Mouse (Mus musculus) 3134 (cell line): ENCODE data around the gene Cep104.

Experiments
- DNase-seq: peaks from one replicate; pipeline ENCODE4 v3.0.0-alpha.2; 2011; ENCODE audit warnings: low spot score; ENCODE audit not compliant: insufficient read length; ENCODE audit errors: extremely low read depth

The Cep104 gene

DNA sequence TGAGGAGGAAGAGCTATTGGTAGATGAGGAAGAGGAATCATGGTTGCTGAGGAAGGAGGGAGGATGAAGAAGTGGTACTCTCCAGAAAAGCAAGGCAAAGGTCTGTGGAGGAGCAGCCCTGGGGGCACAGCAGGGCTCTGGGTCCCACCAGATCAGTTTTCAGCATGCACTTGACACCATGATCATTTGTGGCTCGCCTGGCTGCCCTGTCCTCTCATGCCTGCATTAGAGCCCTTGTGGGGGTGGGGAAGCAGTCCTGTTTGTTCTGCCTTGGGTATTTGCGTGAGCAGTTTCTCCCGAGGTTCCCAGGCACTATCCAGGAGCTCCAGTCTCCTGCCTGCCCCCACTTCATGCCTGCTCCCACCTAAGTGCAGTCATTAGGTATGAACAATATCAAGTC lies 62.1 kb downstream of the Cep104 start:
- no peak for DNase-seq

DNA sequence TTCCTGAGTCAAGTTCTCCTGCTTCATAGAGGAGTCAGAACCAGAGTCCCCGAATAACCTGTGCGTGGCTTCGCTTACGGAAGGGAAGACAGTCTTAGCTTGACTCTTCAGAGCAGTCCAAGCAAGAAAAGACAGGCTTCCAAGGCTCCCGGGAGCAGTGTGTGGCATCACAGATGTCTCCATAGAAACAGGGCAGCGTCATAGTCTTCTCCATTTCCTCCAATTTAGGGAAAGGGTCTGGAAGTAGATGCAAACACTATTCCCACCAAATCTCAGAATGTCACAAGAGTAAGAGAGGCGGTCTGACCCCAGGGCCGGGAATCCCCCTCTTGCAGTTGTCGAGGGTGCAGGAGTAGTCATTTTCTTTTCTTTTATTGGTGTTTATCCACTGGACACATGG lies 67.6 kb downstream of the Cep104 start, which contains the start of gene Ccdc27:
TSS of gene Ccdc27 (minus strand) at position 101 of the 400 bp plus-strand sequence.
- no peak for DNase-seq

DNA sequence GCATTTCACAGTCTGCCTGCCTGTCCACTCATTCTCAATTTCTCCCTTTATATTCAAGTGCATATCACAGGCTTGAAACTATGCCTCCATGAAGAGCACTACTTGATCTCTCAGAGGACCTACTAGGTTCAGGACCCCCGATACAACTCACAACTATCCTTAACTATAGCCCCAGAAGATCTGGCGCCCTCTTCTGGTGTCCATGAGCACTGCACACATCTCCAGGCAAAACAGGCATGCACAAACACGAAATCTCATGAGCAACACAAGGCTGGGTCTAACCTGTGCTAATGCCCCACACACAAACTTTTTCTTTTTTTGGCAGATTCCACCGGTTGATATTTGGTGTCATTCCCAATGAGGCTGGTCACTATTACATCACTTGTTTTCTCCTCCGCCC lies 70.8 kb downstream of the Cep104 start:
- no peak for DNase-seq

DNA sequence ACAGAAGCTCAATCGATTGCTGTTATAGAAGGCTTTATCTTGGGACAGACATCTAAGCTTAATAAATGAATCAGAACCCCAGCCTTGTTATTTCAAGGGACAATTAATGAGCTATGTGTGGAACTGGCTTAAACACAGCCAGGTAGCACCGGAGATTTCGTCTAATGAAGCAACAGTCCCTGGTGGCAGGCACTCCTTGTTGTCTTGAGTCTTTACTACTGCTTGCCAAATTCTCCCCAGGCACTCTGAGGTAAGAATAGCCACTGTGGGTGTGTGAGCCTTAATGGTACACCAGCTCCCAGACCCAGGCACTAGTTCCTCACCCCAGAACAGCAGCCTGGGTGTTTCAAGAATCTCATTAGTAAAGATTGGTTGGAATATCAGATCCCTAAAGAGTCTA lies 76.4 kb downstream of the Cep104 start:
- DNase-seq: no peak

DNA sequence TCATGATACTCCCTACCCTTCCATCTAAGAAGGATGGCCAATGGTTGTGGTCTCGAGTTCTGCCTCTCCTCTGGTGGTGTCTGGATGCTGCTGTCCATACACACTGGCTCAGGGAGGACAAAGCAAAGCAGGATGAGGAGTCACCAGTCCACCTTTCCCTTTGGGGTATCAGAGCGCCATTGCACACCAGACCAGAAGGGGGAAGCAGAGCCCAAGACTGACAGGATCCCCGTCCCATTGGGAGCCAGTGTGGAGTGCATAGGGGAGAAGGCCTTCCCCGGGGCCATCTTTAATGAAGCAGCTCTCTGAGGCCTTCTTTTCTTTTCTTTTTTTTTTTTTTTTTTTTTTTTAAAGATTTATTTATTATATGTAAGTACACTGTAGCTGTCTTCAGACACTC lies 78.1 kb downstream of the Cep104 start:
- no peak for DNase-seq

DNA sequence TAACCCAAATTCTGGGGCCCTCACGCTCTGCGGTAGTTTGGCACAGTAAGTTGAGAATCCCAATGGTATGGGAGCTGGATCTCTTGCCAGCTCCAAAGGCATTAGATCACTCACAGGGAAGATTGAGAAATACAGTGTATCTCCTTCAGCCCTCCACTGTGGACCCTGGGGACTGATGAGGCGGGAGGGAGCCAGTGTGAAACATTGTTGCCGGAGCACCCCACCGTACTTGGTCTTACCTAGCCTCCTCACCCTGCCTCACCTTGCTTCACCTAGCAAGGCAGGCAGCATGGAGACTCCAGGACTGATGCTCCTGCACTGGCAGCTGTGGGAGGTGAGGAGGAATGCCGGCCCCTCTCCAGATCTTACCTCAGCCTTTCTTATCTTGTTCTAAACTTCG lies 80.5 kb downstream of the Cep104 start:
- DNase-seq: no peak

DNA sequence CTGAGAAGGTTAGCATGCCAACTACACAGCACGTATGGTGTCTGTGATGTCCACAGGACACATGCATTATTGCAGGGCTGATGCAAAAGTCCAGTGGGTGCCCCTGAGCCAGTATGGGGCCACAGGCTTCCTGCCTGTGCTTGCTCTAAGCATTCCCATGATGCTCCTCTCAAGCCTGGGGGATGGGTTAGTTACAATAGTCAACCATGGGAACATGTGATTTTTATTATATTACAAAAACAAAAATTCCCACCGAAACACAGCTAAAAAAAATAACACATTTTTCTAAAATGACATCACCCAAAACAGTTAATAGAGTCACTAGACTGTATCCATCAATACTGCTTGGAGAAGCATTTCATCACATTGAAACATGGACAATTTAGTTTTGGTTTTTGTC lies 81.1 kb downstream of the Cep104 start:
- DNase-seq: no peak

DNA sequence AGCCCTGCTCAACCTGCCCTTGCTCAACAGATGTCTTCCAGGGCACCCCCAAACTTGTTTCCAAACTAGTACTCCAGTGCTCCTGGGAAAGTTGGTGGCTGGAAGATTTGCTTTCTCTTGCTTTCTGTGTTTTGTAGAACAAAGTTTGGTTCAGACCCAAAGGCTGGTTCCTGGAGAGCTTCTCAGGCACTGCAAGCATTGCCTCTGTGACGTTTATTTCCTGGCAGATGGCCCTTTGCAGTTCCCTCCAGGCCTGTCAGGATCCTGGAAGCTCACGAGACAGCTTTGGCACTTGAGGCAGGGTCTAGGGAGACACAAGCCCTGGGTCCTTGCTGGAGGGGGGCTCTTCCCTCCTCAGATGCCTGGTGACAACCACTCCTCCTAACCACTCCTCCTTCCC lies 81.7 kb downstream of the Cep104 start:
- no peak for DNase-seq

DNA sequence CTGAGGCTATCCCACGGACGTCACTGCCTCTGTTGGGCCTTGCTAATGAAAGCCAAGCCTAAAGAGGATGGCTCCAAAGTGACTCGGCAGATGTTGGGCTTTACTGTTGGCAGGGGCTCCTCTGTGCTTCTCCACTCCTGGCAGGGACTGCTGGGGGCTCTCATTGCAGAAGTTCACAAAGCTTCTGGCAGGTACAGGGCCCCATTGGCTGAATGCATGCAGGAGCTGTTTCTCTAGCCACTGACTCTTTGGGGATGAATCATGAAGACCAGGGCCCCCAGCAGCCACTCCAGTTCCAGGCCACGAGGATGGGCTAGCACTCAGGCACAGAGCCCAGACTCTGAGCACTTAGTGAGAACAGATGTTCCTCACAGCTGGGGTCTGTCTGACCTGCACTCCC lies 82.7 kb downstream of the Cep104 start:
- no peak for DNase-seq
